Mouse (Mus musculus): ENCODE results near the gene 4930426L09Rik. TPM values are rescaled to one million over a fixed set of nuclear protein-coding genes. Genes with fewer than 3 reads are reported as not detected.
"Not testable (repeated sequence)": the region's sequence is repeated elsewhere in the genome, so short reads cannot be mapped to it uniquely, and the experiment has no call there.

4930426L09Rik gene
- polyA plus RNA-seq, 1 experiment, result not detected

DNA sequence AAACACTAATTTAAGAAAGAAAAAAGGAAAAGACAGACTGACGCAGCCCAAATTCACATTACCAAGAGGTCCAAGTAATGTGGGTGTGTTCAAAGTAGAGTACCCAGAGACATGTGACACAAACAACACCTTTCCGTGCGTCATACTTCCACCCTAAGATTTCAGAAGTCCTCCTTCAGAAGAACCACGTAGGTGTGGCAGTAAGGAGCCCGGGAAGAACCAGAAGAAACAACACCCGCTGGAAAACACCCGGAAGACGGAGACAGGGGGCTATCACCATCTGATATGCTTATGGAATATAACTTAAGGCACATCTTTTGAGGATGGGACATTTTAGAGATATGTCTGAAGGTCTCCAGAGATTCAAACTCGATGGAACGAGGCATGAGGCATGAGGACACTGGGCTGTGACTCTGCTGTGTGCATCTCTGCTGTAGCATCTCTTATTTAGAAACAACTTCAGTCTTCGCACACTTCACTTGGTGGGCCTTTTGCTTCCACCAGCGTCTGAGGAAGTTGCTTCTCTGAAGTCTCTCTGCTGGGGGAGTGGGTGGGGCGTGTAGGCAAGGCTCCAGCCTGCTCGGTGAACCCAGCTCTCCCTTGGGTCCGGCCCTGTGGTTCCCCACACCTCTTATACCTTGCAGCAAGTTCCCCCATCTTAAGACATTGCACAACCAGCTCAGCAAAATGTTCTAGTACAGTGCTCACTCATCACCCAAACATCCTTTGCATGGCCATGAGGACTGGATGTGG lies 13.9 kb upstream of the 4930426L09Rik start:
- Histone ChIP-seq H3K27ac (replicated peaks; ENCODE audit: low read depth, low read length) (no peak overlapping the region), H3K4me1 (ENCODE audit: control insufficient read depth, insufficient read depth, insufficient read length, low read length) (peaks cover 2% of the 10 kb centered on the region), H3K4me3 (ENCODE audit: insufficient read depth, low read depth, low read length) (no peak overlapping the region)

DNA sequence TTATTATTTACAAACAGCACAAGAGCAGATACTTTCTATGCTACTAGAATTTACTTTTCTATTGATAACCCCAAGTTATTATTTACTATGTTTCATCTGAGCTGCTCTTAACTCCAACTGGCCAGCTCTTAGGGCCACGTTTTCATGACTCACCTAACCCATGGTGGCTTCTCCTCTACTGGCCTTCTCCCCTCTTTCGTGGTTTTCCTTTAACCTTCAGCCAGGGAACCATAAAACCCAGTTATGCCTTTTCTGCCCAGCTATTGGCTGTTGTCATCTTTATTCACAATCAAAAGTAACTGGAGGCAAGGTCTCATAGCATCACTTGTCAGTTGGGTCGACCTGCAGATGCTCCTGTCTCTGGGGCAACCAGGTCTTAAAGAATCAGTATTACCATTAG lies 12.6 kb upstream of the 4930426L09Rik start:
- Histone ChIP-seq H3K4me1 (ENCODE audit: control insufficient read depth, insufficient read depth, insufficient read length, low read length) (peaks cover 2% of the 10 kb centered on the region; the same call in 1 of the 2 replicates), H3K4me3 (ENCODE audit: insufficient read depth, low read depth, low read length) (no peak overlapping the region), H3K27ac (replicated peaks; ENCODE audit: low read depth, low read length) (no peak overlapping the region)

DNA sequence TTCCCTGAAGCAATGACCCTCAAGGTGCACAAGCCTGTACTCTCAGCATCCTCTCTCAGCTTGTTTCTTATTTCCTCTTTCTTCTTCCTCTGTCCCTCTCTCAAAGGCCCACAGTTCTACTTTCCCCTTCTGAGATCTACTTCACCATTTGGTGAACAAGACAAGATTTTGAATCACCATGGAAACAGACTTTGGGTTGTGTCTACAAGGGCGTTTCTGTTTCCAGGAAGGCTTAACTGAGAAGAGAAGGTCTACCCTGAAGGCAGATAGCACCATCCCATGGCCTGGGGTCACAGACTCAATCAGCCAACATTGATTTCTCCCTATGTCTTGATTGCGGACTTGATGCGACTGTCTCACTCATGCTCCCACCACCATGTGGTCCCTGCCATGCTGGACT lies 9.3 kb upstream of the 4930426L09Rik start:
- Histone ChIP-seq H3K4me3 (ENCODE audit: insufficient read depth, low read depth, low read length) (no peak overlapping the region), H3K27ac (replicated peaks; ENCODE audit: low read depth, low read length) (no peak overlapping the region), H3K4me1 (ENCODE audit: control insufficient read depth, insufficient read depth, insufficient read length, low read length) (no peaks in the 10 kb centered on the region)

DNA sequence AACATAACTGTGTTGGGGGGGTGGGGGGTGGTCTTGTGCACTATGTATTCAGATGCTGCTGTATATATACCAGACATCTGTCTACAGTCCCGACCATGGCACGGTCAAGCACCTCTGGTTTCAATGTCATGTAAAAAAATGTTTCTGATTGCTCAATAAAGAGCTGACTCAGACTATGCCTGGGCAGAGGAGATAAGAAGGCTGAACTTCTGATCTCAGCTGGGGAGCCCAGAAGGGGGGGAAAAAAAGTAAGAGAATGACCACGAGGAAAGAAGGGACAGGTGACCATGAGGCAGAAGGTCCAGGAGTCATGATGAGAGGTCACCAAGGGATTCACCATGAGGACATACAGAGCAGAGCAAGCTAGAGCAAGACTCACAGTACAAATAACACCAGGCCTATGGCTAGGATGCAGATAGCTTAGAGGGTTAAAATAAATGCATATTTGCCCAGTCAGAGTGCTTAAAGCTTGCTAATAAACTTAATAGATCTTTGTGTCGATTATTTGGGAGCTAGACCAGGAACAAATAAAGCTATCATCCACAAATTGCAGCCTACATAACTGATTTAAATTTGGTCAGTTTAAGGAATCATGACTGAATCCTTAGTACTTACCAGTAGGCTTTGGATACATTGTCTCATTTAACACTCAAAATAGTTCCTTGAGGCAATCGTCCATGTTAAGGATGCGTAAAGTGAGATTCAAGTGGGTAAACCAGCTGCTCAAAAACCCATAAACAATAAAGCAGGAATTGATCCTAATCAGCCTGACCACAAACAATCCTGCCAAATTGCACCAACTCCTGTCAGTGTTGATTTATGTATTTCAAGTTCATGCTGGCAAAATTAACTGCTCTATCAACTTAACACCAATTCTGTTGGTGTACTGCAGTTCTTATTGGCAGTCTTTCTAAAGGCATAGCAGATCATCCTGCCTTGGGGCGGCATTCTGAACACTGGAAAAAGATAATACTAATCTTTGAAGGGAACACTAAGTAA lies 5.3 kb upstream of the 4930426L09Rik start:
- H3K27ac ChIP-seq (replicated peaks; ENCODE audit: low read depth, low read length), result no peak overlapping the region
- no peak overlapping the region for H3K4me3 ChIP-seq (ENCODE audit: insufficient read depth, low read depth, low read length)
- no peaks in the 10 kb centered on the region for H3K4me1 ChIP-seq (ENCODE audit: control insufficient read depth, insufficient read depth, insufficient read length, low read length)

DNA sequence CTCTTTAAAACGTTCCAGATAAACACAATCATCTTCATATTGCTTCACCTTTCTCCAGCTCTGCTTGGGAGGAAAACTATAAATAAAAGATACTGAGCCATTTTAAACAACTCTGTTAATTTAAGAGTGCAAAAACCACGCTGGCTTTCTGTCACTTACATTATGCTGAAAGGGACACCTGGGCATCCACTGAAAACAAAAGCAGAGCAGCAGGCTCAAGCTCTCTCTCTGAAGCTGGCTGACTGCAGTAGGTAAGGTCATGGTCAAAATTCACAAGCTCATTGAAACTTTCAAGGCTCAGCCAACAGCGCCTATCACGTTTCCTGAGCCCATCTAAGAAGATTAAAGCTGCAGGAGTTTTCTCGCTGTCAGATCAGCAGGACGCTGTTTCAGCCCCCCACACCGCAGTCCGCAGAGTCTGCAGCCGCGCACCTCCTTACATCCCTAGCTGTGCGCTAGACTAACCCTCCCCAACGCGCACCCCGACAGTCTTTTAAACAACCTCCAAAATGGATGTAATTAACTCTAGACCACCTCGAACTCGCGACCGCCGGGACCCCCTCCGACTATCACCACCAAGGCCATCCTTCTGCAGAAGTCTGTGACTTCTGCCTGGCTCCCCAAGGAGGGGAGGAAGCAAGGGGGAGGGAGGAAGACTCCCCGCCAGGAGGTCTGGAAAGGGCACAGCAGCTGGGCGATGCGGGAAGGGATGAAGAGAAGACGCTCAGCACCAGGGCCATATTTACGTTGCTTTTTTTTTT lies 1.5 kb upstream of the 4930426L09Rik start:
- H3K4me3 ChIP-seq (ENCODE audit: insufficient read depth, low read depth, low read length), result peak overlapping the region; percentile 90
- no peak overlapping the region for H3K27ac ChIP-seq (replicated peaks; ENCODE audit: low read depth, low read length)
- no peaks in the 10 kb centered on the region for H3K4me1 ChIP-seq (ENCODE audit: control insufficient read depth, insufficient read depth, insufficient read length, low read length)

DNA sequence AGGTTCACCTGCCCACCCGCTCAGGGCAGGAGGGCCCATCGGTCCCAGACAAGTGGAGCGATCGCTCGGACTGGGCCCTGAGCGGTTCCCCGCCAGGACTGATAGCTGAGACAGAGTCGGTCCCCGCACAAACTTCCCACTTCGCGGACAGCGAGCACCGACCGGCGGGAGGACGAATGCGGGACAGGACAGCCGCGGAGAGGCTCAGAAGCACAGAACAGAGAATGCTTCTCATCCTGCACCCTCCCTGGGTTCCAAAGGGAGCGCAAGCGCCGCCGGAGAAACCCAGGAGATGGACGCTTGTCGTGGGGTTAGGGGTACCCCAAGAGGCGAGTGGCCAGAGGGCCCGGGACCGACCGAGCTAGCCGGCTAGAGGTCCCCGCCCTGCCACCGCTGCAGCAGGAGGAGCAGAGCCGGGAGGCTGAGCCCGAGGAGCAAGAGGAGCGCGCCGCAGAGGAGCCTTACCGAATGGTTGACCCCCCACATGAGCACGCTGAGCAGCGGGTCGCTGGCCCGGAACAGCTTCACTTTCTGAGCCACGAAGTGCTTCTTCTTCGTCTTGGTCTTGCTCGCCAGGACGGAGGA lies 664 bp upstream of the 4930426L09Rik start:
- H3K4me3 ChIP-seq (ENCODE audit: insufficient read depth, low read depth, low read length), result peak overlapping the region; percentile 90
- H3K27ac ChIP-seq (replicated peaks; ENCODE audit: low read depth, low read length), result peak overlapping the region; percentile 72

DNA sequence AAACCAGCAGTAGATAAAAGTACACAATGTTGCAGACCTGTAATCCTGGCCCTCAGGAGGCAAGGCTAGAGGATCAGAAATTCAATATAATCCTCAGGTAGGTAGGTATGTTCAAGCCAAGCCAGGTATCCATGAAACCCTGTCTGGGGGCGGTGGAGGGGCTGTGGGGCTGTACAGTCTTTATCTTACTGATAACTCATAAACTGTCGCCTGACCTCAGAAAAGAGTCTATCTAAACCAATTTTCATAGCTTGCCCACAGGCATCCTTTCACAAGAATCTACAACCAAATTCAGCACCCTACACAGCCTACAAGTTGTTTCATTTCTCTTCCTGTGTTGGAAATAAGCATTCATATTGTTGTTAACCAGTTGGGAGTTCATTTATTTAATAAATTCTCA lies 1.3 kb downstream of the 4930426L09Rik start:
- Histone ChIP-seq H3K27ac (replicated peaks; ENCODE audit: low read depth, low read length) (no peak overlapping the region), H3K4me1 (ENCODE audit: control insufficient read depth, insufficient read depth, insufficient read length, low read length) (no peaks in the 10 kb centered on the region), H3K4me3 (ENCODE audit: insufficient read depth, low read depth, low read length) (no peak overlapping the region)

More for the DNA sequence above, 664 bp upstream of the 4930426L09Rik start:
- H3K4me1 ChIP-seq (ENCODE audit: control insufficient read depth, insufficient read depth, insufficient read length, low read length), result no peaks in the 10 kb centered on the region

DNA sequence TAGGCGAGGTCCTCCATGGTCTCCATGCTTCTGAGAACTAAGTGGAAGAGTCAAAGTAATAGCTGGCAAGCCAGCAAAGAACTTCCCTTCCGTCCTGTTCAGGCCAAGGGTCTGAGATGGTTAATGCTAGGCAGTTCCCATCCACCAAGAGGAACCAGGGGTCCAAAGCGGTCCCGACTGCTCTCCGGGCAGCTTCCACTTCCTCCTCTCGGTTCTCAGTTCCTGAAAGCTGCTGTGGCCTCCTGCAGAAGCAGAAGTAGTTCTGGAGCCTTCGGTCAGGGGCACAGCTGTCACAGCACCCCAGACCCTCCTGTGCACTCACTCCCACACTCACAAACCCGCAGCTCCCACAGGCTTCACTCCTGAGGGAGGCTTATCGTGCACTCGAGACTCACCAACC lies 6.7 kb downstream of the 4930426L09Rik start:
- Histone ChIP-seq H3K27ac (replicated peaks; ENCODE audit: low read depth, low read length) (peak overlapping the region; percentile 76), H3K4me3 (ENCODE audit: insufficient read depth, low read depth, low read length) (no peak overlapping the region), H3K4me1 (ENCODE audit: control insufficient read depth, insufficient read depth, insufficient read length, low read length) (no peaks in the 10 kb centered on the region; the same call in none of the 2 replicates)

DNA sequence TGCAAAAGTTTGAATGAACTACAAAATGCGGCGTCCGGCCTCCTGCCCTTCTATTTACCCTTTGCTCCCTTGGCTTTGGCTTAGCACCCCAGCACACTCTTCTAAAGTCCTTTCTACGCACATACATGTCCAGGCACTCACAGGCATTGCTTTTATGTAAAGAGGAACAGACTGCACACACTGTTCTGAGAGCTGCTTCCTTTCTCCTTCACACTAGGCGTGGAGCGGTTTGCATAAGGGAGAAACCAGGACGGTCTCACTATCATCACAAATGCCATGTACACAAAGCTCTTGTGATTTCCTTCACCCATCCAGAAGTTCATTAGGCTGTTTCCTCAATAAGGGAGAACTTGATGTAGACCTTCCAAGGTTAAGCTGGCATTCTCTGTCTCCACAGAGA lies 8.0 kb downstream of the 4930426L09Rik start:
- H3K27ac ChIP-seq (replicated peaks; ENCODE audit: low read depth, low read length), result peak overlapping the region; percentile 67
- H3K4me3 ChIP-seq (ENCODE audit: insufficient read depth, low read depth, low read length), result no peak overlapping the region
- H3K4me1 ChIP-seq (ENCODE audit: control insufficient read depth, insufficient read depth, insufficient read length, low read length), result no peaks in the 10 kb centered on the region; the same call in none of the 2 replicates

DNA sequence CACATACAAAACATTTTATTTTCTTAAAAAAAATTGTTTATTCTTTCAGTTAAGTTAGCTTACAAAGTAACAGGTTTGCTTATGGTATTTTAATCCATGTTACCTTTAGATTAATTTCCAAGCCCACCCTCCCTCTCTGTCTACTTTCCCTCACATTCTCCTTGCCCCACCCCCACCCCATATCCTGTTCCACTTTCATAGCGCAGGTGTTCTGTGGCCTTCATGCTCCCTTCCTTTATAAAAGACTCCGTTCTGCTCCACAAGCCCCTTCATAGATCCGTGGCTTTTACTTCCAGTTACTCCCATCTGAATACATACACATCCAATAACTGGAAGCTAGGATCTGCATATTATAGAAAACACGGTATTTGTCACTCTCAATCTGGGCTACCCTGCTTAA lies 9.4 kb downstream of the 4930426L09Rik start:
- Histone ChIP-seq H3K4me1 (ENCODE audit: control insufficient read depth, insufficient read depth, insufficient read length, low read length) (no peaks in the 10 kb centered on the region; the same call in none of the 2 replicates), H3K27ac (replicated peaks; ENCODE audit: low read depth, low read length) (no peak overlapping the region)

DNA sequence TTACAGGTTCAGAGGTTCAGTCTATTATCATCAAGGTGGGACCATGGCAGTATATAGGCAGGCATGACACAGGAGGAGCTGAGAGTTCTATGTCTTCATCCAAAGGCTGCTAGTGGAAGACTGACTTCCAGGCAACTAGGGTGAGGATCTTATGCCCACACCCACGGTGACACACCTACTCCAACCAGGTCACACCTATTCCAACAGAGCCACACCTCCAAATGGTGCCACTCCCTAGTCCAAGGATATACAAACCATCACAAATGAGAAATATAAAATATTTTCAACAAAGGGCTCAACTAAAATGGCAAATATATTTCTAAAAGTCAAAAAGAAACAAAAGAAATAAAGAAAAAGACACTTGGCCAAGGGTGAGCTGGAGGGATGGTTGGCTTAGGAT lies 12.4 kb downstream of the 4930426L09Rik start:
- not testable (repeated sequence) for H3K4me1 ChIP-seq (ENCODE audit: control insufficient read depth, insufficient read depth, insufficient read length, low read length); H3K27ac ChIP-seq (replicated peaks; ENCODE audit: low read depth, low read length)

More for the DNA sequence above, 9.4 kb downstream of the 4930426L09Rik start:
- H3K4me3 ChIP-seq (ENCODE audit: insufficient read depth, low read depth, low read length), result no peak overlapping the region

DNA sequence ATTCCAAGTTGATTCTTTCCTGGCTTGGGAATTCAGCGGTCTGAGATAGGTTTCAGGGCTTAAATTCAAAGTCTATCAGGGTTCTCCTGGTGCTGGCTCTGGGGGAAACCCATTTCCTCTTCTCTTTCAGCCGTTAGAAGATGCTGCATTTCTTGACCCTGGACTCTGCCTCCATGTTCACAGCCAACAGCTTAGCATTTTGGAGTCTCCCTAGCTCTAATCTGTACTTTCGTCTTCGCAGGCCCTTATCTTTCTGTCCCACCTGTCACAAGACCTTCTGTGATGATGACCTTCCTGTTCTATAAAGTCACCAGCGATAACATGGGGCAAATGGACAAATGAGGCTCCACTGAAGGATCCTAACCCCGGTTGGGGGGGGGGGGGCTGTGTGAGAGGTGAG lies 13.3 kb downstream of the 4930426L09Rik start:
- Histone ChIP-seq H3K4me1 (ENCODE audit: control insufficient read depth, insufficient read depth, insufficient read length, low read length) (no peaks in the 10 kb centered on the region; the same call in none of the 2 replicates), H3K4me3 (ENCODE audit: insufficient read depth, low read depth, low read length) (no peak overlapping the region)

More for the DNA sequence above, 12.4 kb downstream of the 4930426L09Rik start:
- H3K4me3 ChIP-seq (ENCODE audit: insufficient read depth, low read depth, low read length), result not testable (repeated sequence)

DNA sequence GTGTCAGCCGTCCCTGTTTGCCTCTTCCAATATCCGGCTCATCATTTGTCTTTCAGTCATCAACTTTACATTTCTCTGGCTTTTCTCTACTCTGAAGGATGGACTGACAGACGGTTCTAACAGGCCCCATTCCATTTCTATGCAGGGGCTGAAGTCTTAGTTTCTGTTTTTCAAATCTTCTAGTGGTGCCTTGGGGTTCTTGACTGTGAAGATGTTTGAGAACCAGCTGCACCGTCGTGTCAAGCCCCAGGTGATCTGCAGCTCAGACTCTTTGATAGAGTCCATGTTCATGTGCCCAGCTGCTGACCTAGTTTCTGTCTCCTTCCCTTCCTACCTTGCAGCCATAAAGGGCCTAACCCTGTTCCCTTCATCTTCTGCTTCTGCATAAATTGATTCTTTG lies 18.2 kb downstream of the 4930426L09Rik start:
- H3K27ac ChIP-seq (replicated peaks; ENCODE audit: low read depth, low read length), result no peak overlapping the region
- H3K4me3 ChIP-seq (ENCODE audit: insufficient read depth, low read depth, low read length), result no peak overlapping the region
- no peaks in the 10 kb centered on the region for H3K4me1 ChIP-seq (ENCODE audit: control insufficient read depth, insufficient read depth, insufficient read length, low read length)

More for the DNA sequence above, 13.3 kb downstream of the 4930426L09Rik start:
- H3K27ac ChIP-seq (replicated peaks; ENCODE audit: low read depth, low read length), result no peak overlapping the region

DNA sequence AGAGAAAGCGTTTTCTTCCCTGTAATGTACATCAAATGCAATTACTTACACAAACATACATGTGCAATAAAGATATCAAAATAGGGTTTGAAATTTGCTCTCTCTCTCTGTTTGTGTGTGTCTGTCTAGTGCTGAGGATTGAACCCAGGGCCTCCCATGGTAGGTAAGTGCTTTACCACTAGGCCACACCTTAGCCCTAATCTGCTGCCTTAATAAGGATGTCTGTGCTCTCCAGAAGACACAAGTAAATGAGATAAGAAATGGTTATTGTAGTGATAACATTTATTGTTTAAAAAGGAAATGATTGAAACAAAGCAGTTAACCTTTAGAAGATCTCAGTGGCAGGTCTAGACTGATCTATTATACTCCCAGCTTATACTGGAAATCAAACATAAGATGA lies 18.7 kb downstream of the 4930426L09Rik start:
- Histone ChIP-seq H3K4me3 (ENCODE audit: insufficient read depth, low read depth, low read length) (no peak overlapping the region), H3K4me1 (ENCODE audit: control insufficient read depth, insufficient read depth, insufficient read length, low read length) (no peaks in the 10 kb centered on the region), H3K27ac (replicated peaks; ENCODE audit: low read depth, low read length) (no peak overlapping the region)

All from brown adipose tissue, adult 24 weeks (tissue).